Mouse (Mus musculus) 416B (cell line): ENCODE measurements around the gene Olfr1458.

Experiments
- DNase-seq: peaks from one replicate; pipeline ENCODE4 v3.0.0; 2011; ENCODE audit warnings: low read depth

Gene Olfr1458

GRCm38 (mm10) chr19:13106675-13107074 lies at the start of gene Olfr1458:
Gene Olfr1458 (minus strand): TSS chr19:13106775.
- no peak for DNase-seq

- no peak for DNase-seq
These were observed 42.9 kb upstream of the Olfr1458 start, which contains the start of gene Olfr1459 for GRCm38 (mm10) chr19:13149449-13149848. Gene Olfr1459 (minus strand): TSS chr19:13149549.

- DNase-seq, result peak; percentile 4
These were observed 8.8 kb downstream of the Olfr1458 start, which contains the start of gene Olfr1457 for GRCm38 (mm10) chr19:13097791-13098190. Gene Olfr1457 (minus strand): TSS chr19:13097891.

- peak; percentile 10 for DNase-seq
These were observed 12.7 kb downstream of the Olfr1458 start for GRCm38 (mm10) chr19:13093908-13094307.

GRCm38 (mm10) chr19:13060310-13060709 lies 46.3 kb downstream of the Olfr1458 start, which contains the start of gene Olfr1454:
Gene Olfr1454 (plus strand): TSS chr19:13060610.
- DNase-seq, result no peak
